Mouse (Mus musculus) liver, adult 2 months (tissue): ENCODE results near the gene Abr.

ENCODE experiments used
- CTCF ChIP-seq: fragments of 200-500 bp; IDR thresholded peaks from 2 replicates; pipeline ENCODE4 v1.5.1; 2011; ENCODE audit warnings: low read depth, low read length, control low read depth
- POLR2A ChIP-seq: fragments of 200-500 bp; IDR thresholded peaks from 2 replicates; pipeline ENCODE4 v1.6.1; 2011; ENCODE audit warnings: low read length, control low read depth; ENCODE audit not compliant: insufficient read depth; ENCODE audit errors: extremely low read depth

GRCm38 (mm10) chr11:76562165-76562564 is 59.9 kb downstream of the Abr start:
- TF ChIP-seq POLR2A (no peak), CTCF (no peak)
